In genomic region chr11:45190601-45191370, GRCm38 (mm10) we compare ENCODE assay signal across 12 mouse cellular contexts.
"Had no signal": no experiment of that assay in that cellular context is flagged by ENCODE, and none has a peak within 500 bp of the region (broad histone marks: within the 10 kb centered on the region; RNA-seq: fewer than 3 reads in every experiment).

No protein-coding gene starts in this region.

- H3K4me3 ChIP-seq: limb, embryonic 13.5 days; liver, embryonic 12.5 days; midbrain, embryonic 12.5 days had no signal

- H3K9ac ChIP-seq: limb, embryonic 13.5 days; liver, embryonic 12.5 days; lung, embryonic 14.5 days; midbrain, embryonic 12.5 days had no signal

- H3K27me3 ChIP-seq: limb, embryonic 13.5 days; liver, embryonic 12.5 days; midbrain, embryonic 12.5 days had no signal

- H3K36me3 ChIP-seq: limb, embryonic 13.5 days; liver, embryonic 12.5 days; midbrain, embryonic 12.5 days had no signal

- H3K27ac ChIP-seq: kidney, postnatal 0 days; limb, embryonic 13.5 days; liver, embryonic 12.5 days; midbrain, embryonic 12.5 days; stomach, postnatal 0 days had no signal

- ATAC-seq: liver, embryonic 12.5 days had no signal

- DNase-seq: kidney, adult 9 months; kidney, postnatal 36 days; left cerebral cortex, postnatal 4 days; lung, embryonic 14.5 days; lung, postnatal 10 days; lung, postnatal 4 days; thymus, postnatal 4 days had no signal

- H3K4me1 ChIP-seq: liver, embryonic 12.5 days had no signal

- H3K9me3 ChIP-seq: limb, embryonic 13.5 days; liver, embryonic 12.5 days; midbrain, embryonic 12.5 days had no signal

- H3K4me2 ChIP-seq: limb, embryonic 13.5 days; liver, embryonic 12.5 days; lung, embryonic 14.5 days; midbrain, embryonic 12.5 days had no signal
